Mouse (Mus musculus) lung, adult 18-20 months (tissue): ENCODE data around the gene Phf23.

ENCODE experiments used
- DNase-seq, 2 experiments: peaks; one replicate each; pipeline ENCODE4 v3.0.0; 2022; ENCODE audit warnings: mixed read lengths in 2 of 2

Gene Phf23

DNA sequence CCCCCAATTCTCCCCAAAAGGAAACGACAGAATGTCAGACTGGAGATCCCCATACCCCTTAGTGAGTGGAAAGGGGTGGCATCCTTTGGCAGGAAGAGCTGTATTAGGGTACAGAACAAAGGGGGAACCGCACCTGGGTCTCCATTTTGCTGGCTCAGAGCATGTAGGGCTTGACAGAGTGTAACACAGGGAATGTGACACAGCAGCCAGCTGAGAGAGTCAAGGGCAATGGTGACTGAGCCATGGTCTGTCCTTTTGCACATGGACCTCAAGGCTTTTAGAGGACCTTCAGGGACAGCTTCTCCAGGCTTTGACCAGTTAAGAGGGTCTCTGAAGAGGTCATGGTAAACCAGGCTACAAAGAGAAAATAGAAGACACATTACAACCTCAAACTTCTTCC is 20.7 kb upstream of the Phf23 start:
- DNase-seq: no peak

DNA sequence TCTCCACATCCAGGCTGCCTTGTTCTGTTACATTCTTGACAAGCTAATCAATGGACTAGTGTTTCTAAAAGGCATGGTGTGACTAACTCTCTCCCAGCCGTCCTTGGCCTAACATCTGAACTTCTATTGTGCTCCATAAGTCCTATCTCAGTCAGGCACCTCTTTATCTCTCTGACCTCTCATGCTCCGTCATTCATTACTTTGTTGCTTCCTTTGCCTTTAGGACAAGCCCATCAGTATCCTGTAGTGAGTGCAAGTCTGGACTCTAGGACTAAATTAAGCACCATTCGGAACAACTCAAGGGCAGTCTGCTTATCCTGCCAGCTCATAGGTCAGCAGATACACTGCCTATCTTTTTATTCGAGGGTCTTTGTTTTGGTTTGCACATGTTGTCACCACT is 19.3 kb upstream of the Phf23 start:
- DNase-seq: no peak

DNA sequence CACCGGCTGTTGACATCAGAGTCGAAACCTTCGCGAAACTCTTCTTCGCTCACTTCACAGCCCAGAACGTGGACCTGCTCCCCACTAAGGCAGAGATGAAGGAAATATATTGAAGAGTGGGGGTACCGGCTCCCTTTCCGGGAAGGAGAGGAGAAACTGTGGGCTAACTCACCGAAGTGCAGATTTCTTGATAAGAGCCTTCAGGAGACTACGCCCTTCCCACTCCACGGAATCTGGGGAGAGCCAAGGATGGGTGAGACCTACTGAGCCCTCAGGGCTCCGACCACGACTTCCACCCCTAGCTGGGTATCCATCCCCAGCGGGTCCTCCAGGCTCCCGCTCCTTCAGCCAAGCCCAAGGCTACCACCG is 15.8 kb upstream of the Phf23 start:
- no peak for DNase-seq

DNA sequence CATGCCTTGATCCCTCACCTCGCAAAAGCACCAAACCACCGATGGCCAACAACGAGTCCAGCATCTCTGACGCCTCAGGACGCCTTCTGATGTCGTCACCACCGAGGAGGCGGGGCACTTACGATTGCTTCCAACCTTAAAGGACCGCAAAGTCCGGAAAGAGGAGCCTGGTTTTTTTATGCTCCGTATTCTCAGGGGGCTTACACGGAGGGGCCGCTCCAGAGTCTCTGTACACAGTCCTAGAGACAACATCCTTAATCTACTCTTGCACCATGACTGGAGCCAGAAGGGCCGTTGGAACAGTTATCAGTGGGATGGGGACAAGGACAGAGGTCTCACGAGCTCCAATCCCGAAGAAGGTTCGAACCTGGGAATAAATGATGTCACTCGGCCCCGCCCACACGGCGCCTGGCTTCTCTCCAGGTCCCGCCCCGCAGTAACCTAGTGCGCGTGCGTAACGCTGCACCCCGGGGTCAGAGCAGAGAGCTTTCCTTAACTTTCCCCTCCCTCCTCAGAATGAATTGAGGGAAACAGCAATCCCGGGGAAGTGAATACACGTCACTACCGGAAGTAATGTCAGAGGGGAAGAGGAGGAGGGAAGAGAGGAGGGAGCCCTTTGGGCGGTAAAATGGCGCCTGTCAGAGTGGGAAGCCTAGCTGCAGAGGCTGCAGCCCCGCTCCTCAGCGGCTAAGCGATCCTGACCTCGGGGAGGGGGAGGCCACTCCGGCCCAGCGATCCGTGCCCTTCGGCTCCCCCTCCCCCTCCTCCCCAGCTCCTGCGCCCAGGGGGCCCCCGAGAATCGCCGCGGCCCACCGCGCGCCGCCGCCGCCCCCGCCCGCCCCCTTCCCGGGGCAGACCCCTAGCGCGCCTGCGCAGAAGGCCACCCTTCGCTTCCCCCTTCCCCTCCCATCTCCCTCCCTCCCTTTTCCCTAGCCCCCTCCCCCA is 15.1 kb upstream of the Phf23 start:
- DNase-seq: peak; percentile 96 to 97

DNA sequence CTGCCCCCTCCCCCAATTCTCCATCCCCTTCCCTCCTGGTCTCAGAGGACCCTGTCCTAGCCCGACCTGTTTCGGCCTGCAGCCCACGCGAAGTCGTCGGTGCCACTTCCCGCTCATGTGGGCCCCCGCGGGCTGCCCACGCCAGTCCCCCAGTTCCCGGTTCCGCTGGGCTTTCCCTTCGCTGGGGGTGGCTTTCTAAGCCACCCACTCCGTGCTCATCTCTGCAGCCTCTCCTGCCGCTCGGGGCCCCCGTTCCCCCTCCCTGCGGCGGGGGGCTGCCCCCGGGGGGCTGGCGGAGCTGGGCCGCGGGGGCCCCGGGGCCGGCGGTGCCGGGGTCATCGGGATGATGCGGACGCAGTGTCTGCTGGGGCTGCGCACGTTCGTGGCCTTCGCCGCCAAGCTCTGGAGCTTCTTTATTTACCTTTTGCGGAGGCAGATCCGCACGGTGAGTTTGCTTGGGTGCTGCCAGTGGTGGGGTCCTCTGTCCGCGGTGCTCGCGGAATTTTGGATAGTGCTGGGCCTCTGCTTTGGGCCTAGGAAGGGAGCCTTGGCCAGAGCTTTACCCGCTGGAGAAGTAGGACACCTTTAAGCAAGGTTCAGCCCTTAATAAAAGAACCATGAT is 14.3 kb upstream of the Phf23 start, which contains the start of gene Ctdnep1:
Gene Ctdnep1, plus strand, starts transcription at position 16 of the 622 bp plus-strand sequence.
- peak in 1 of 2 experiments; percentile 27 for DNase-seq

DNA sequence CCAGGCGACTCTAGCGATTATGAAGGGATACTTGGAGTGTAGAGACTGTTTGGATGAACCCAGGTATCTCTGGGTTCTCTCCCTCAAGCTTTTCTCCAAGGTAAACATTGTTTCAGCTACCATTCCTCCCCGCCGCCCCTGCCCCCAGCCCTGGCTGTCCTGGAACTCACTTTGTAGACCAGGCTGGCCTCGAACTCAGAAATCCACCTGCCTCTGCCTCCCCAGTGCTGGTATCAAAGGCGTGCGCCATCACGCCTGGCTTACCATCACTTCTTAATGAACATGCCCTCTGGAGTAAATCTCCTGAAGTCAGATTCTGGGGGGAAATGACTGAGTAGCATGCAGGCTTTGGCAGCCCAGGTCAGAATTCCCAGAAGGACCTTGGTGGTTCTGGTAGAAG is 13.4 kb upstream of the Phf23 start, which contains the start of gene Elp5:
Gene Elp5, minus strand, starts transcription at position 293 of the 400 bp plus-strand sequence.
- DNase-seq: no peak

DNA sequence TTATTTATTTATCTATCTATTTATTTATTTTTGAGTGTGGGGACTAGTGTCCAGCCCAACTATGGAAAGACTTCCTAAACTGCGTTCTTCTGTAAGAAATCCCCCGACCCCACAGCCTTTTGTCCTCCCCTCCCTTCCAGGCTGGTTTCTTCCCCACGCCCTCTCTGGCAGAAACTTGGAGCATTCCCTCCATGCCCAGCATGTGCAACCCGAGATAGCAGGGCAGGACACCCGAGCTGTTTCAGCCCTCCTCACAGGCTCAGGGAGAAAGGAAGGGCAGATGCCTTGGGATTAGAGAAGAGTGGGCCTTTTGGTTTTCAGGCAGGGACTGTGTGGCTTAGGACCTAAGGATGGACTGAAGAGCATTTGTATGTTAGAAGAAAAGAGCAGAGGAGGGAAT is 12.7 kb upstream of the Phf23 start:
- no peak for DNase-seq

DNA sequence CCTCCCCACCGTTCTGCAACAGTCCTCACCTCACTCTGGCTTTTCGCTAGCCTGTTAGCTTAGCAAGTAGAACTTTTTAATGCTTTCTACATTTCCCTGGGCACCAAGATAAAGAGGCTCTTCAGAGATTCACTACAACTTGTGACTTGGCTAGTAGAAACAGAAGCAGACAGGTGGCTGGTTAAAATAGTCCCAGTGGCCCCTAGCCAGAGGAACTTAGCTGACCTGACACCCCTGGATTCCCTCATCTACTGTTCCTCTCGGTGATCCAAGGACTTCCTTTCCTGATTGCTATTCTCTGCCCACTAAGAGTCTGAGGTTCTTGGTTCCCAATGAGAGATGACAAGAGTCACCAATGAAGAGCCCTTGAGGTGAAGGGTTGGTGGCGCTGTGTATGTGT is 12.2 kb upstream of the Phf23 start:
- DNase-seq: no peak

DNA sequence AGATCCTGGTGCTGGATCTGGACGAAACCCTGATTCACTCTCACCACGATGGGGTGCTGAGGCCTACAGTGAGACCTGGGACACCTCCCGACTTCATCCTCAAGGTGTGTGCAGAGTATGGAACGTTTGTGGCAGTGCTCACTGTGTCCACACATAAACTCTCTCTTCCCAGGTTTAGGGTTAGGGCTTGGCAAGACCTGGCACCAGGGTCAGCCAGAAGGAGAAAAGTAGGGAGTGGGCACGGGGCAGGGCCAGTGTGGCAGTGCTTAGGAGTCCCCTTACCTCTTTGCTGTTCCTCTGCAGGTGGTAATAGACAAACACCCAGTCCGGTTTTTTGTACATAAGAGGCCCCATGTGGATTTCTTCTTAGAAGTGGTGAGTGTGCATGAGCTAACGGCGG is 11.1 kb upstream of the Phf23 start:
- no peak for DNase-seq

DNA sequence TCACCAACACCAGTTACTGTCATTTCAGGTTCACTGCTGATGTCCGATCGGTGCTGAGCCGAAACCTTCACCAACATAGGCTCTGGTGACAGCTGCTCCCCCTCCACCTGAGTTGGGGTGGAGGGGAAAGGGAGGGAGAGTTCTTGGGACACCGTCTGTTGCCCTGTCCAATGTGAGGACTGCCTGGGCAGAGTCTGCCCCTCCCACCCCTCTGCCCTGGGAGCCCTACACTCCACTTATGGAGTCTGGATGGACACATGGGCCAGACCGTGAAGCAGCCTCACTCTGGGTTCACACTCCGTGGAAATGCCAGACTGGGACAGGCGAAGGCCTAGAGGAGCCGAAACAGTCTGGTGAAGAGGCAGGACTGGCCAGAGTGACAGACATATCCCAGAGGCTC is 5.6 kb upstream of the Phf23 start:
- no peak for DNase-seq

DNA sequence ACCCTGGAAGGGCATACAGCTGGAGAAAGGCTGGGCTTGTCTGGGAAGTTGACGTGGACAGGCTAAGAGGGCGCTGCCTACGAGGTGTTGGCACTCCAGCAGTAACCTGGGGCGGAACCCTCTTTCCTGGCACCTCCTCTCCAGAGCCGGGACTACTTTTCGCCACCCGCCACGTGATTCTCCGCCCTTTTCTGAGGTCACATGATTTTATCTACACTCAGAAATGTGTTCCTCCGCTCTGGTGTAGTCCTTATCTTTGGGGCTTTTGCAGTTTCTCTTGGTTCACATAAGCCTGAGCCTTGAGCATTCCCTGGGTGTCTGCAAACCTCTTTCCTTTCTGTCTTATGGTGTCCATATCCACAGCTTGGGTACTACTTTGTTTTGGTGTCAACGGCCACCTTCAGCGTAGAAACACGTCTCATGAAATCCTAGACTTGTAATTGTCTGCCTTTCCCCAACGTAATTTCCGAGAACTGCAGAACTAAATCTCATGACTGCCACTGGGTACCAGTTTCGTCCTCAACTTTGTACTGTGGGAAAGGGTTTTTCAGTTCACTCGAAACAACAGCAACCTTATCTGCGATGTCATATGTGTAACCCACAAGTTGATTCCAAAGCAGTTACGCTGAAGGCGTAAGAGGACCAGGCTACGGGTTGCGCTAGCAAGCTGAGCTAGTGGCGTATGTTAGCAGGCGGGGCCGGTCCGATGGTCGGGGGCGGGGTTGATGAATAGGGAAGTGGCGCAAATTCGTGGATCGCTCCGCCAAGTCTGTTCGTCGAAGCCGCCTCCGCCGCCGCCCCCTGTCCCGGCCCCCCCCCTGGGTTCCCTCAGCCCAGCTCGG is 4.5 kb upstream of the Phf23 start, which contains the start of gene Gabarap:
Gene Gabarap, plus strand, starts transcription at position 294 of the 842 bp plus-strand sequence.
- DNase-seq: peak; percentile 98

DNA sequence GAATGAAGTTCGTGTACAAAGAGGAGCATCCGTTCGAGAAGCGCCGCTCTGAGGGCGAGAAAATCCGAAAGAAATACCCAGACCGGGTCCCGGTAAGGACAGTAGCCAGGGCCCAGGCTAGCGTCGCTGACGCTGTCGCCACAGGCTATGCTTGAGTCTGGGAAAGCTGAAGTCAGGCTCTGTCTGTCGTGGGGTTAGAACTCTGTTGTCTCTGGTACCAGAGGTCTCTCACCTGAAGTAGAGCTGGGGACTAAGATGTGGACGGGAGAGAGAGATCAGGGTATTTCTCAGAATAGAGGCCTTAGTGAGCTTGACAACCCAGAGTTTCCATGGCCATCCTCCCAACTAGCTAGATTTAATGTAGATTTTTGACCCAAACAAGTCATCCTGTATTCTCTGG is 3.9 kb upstream of the Phf23 start:
- no peak for DNase-seq

DNA sequence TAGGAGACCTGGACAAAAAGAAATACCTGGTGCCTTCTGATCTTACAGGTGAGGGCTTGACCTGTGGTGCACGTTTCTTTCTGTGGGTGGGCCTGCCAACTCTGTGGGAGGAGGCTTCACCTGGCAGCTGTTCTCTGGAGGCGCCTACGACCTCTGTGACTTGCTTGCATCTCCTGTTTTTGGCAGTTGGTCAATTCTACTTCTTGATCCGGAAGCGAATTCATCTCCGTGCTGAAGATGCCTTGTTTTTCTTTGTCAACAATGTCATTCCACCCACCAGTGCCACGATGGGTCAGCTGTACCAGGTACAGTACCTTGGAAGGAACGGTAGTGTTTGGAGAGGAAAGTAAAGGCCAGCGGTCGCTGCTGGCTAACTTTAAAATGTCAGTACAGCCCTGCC is 3.2 kb upstream of the Phf23 start:
- DNase-seq: no peak

DNA sequence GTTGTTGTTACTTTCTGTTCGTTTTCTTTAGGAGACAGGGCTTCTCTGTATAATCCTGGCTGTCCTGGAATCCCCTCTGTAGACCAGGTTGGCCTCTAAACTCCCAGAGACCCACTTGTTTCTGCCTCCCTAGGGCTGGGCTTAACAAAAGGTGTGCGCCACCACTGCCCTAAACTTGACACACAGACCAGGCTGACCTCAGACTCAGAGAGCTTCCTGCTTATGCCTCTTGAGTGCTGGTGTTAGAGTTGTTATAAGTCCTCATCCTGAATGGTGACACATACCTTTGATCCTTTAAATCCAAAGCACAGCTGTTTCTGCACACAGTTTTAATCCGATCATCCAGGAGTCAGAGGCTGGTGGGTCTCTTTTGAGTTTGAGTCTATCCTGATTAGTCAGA is 2.6 kb upstream of the Phf23 start:
- no peak for DNase-seq

DNA sequence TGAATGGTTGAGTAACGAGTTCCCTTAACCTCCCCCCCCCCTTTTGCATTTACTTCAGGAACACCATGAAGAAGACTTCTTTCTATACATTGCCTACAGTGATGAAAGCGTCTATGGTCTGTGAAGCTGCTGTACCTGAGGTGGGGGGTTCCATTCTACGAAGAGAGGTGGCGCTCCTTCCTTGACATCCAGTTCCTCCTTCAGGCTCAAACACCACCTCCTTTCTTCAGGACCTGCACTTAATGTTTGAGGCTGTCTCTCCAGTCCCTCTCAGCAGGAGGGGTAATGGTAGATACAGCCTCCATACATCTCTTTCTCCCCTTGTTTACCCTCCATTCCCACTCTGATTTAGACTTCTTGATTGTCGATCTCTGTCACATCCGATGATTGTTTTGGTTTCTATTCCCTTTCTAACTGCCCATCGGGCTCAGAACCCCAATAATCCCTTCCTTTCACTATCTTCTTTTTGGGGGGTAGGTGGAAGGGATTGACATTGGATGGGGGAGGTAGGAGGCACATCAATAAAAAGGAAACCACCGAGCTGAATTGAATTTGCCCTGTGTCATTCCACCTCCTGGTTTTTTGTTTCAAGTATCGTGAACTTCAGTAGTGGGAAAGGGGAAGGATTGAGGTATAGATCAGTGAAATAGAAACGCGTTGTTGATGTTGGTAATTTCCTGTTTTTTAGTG is 1.0 kb upstream of the Phf23 start:
- DNase-seq: no peak

DNA sequence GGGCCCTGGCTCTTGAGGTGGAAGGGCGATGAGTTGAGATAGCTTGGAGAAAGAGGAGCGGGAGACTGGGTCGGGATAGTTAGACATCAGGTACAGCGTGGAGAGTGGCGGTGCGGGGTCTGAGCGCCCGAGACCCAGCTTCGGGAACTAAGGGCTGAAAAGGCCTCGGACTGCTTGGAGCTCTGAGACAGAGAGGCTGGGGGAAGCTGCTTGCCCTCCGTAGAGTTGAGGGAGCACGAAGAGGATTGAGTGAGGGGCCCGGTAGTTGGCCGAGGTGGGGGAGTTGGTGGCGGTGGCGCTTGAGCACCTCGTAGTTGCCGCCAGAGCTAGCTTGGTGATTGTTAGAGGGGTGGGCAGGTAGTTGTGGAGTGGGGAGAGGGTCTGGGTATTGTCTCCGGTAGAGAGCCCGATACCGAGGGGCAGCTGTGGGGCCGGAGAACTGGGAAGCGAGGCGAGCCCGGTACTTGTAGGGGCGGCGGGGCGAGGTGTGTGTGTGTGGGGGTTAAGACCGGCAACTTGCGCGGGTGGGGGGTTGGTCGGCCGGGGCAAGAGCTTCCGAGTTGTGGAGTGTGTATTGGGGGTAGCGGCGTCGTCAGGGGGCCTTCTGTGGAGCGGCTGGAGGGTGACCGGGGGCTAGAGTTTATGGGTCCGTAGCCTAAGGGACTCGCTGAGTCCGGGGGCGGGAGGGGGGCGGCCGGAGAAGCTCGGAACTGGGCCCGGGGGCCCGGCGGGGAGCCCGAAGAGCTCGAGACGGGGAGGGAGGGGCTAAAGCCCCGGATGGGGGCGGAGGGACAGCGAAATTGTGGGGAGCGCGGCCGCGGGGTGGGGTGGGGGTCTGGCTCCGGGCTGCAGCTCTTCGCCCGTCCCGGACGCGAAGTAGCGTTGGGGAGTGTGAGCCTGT is 834 bp downstream of the Phf23 start:
- peak in 1 of 2 experiments; percentile 48 for DNase-seq

DNA sequence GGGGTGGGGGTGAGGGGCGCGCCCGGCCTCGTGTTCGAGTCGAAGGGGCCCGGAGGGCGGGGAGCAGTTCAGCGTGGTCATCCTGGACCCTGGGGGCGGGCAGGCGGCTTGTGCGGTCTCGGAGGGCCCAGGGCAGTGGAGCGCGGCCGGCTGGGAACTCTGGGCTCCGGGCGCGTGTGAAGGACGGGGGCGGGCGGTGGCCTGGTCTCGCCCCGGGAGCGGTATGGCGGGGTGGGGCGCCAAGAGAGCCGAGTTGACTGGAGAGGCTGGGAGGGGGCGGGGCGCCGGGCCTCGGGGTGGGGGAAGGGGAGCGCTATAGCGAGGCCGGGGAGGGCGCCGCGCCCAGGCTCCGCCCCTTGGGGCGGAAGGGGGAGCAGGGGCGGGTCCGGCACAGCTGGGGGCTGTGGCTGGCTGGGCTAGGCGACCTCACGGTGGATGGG is 1.5 kb downstream of the Phf23 start:
- DNase-seq: peak; percentile 92 to 94

DNA sequence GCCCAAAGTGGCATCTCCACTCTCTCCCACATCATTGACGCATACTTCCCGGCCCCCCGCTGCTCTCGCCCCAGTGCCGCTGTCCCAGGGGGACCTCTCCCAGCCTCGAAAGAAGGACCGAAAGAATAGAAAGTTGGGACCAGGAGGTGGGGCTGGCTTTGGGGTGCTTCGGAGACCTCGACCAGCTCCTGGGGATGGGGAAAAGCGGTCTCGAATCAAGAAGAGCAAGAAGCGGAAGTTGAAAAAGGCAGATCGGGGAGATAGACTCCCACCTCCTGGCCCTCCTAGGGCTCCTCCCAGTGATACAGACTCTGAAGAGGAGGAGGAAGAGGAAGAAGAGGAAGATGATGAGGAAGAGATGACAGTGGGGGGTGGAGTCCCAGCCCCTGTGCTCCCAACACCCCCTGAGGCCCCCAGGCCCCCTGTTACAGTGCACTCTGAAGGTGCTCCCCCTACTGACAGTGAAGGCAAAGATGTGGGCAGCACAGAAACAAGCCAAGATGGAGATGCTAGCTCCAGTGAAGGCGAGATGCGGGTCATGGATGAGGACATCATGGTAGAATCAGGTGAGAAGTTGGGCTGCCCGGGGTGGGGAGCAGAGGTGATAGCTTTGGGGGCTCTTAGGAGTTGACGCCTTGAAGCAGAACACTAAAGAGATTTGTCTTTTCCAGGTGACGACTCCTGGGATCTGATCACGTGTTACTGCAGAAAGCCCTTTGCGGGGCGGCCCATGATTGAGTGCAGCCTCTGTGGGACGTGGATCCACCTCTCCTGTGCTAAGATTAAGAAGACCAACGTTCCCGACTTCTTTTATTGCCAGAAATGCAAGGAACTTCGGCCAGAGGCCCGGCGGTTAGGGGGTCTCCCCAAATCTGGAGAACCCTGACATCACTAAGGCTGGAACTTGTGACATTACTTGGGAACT is 3.3 kb downstream of the Phf23 start:
- no peak for DNase-seq

DNA sequence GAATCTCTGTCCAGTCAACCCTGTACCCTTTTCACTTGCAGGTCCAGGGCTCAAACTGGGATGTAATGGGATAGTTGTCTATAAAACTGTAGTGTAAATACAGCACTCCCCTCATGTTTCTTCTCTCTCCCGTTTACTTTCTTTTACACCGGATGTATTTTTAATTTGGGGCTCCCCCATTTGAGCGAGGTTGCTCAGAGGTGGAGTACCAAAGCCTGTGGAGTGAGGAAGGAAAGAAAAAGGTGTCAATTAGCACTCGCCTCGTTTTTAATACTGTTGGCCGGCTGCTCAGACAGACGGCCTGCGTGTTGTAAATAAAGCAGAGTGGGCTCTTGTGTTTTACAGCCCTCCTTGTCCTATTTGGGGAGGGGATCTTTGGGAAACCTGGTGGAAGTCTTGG is 4.1 kb downstream of the Phf23 start:
- no peak for DNase-seq

DNA sequence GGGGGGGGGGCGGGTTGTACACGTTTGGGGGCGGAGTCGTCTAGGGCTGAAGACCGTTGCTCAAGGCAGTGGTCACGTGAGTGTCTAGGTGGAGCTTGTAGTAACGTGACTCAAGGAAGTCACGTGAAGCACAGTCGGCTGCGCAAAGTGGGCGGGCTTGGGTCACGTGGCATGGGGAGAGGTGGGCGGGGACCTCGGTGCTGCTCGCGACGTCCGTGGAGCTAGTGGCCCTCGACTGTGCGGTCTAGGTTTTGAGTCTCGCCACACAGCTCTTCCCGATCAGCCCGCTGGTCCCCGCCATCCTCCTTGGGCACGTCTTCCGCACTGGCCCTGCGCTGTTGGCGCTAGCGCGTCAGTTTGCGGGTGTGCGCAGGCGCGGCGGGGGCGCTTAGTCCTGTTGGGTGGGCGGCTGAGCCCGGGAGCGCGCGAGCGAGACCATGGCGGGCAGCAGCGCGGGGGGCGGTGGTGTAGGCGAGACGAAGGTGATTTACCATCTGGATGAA is 4.9 kb downstream of the Phf23 start, which contains the start of gene Dvl2:
Gene Dvl2, plus strand, starts transcription at position 200 of the 503 bp plus-strand sequence.
- DNase-seq: peak; percentile 92 to 95
